Mouse (Mus musculus): ENCODE results near the gene Suclg2. TPM values are rescaled to one million over a fixed set of nuclear protein-coding genes. Genes with fewer than 3 reads are reported as not detected.

Suclg2 gene
- polyA plus RNA-seq, 1 experiment from 2014 or later, result 14.7 TPM

DNA sequence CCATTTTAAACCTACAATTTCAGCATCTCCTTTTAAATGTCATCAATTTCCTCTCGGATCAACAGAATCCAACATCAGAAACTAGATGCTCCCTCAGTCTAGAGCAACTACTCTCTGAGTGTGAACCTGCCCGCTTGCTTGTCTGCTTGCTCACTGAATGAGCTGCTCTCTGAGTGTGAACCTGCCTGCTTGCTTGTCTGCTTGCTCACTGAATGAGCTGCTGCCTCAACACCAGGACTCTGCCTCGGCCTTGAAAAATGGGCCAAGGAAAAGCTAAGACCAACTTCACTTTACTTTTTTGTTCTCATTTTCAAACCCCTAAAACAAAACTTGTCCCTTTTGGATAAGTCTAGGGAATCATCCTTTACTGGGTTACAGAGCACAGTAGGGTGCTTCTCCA is 64.9 kb downstream of the Suclg2 start:
- Histone ChIP-seq H3K27me3 (replicated peaks) (no peaks in the 10 kb centered on the region), H3K27ac (replicated peaks) (no peak overlapping the region), H3K4me1 (peaks cover 11% of the 10 kb centered on the region; the same call in 1 of the 2 replicates), H3K4me3 (replicated peaks) (no peak overlapping the region), H3K9me3 (replicated peaks) (no peaks in the 10 kb centered on the region), H3K4me2 (no peak overlapping the region), H3K9ac (replicated peaks) (no peak overlapping the region), H3K36me3 (no peaks in the 10 kb centered on the region)
- no peak for ATAC-seq (ENCODE audit: low FRiP score)
- WGBS, result 96% methylated on average over 3 of the region's 3 CpGs

DNA sequence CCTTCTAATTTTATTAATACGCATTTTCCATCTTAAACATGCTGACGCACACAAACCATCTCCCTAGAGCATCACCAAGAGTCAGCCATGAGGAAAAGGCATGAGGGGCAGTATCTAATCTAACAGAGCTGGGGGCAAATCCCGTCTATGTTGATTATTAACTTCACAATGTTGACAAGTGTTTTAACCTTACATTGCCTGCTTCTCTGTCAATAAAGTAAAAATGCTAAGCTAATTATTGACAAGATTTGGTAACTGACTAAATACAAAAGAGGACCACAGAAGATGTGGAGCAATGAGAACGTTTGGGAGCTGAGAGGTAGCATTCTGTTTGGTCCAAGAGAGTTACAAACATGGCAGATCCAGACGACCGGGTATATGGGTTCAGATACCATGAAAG is 65.8 kb downstream of the Suclg2 start:
- Histone ChIP-seq H3K4me3 (replicated peaks) (no peak overlapping the region), H3K9ac (replicated peaks) (no peak overlapping the region), H3K36me3 (no peaks in the 10 kb centered on the region), H3K27ac (replicated peaks) (no peak overlapping the region), H3K27me3 (replicated peaks) (no peaks in the 10 kb centered on the region), H3K9me3 (replicated peaks) (no peaks in the 10 kb centered on the region), H3K4me2 (no peak overlapping the region), H3K4me1 (peaks cover 11% of the 10 kb centered on the region; the same call in 1 of the 2 replicates)
- WGBS, result 84% methylated on average over 6 of the region's 6 CpGs
- no peak for ATAC-seq (ENCODE audit: low FRiP score)

DNA sequence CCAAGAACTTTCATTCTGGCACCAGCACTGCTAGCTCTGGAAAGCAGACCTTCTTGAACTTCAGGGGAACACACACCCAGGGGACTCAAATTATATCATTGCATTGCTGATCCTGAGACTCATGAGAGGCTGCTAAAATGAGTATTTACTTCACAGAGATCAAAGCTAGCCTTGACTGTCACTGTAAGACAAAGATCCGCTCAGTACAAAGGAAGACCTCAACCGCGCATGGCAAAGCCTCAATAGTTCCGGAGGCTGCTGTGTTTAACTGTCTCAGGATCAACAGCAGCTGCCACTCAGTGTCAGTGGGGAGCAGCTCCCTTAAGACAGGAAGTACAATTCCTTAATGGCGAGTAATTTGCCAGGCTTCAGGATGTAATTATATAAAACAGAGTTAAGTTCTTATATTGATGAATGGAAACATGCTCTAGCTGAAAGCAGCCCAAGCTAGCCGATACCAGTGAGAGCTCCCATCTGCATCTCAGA is 67.2 kb downstream of the Suclg2 start:
- no peak for ATAC-seq (ENCODE audit: low FRiP score)
- H3K9ac ChIP-seq (replicated peaks), result no peak overlapping the region
- H3K36me3 ChIP-seq, result no peaks in the 10 kb centered on the region
- H3K4me1 ChIP-seq, result peaks cover 11% of the 10 kb centered on the region; the same call in 1 of the 2 replicates
- 0 out of 2 replicates have a peak overlapping the region, but pooled peaks have one; percentile 6 for H3K4me2 ChIP-seq
- no peaks in the 10 kb centered on the region for H3K9me3 ChIP-seq (replicated peaks)
- no peaks in the 10 kb centered on the region for H3K27me3 ChIP-seq (replicated peaks)
- 16% methylated on average over 6 of the region's 6 CpGs for WGBS
- no peak overlapping the region for H3K27ac ChIP-seq (replicated peaks)
- H3K4me3 ChIP-seq (replicated peaks), result no peak overlapping the region

DNA sequence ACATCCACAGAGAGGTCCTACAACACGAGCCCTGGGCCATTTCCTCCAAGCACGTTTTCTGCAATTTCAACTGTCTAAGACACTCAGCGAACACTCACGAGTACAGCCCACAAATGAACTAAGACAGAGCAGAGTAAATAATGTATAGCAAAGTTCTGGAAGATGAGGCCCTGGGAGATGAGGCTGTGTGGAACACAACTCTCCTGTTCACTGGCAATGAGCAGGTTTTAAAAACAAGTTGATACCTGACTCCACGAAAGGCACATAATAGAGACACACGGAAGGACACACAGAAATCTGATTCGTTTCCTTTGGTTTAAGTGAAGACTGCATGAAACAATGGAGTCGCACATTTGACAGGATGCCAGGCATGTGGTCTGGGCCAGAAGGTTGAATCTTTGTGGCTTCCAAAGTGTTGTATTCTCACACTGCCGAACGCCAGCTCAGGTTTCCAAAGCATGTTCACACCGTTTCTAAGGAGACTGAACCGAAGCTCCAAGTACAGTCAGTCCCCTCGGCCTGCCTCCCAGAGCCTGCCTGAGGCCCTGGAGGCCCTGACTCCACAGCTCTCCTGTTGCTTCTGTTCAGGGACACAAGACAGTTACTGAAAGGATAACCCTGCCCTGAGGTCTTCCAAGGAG is 68.4 kb downstream of the Suclg2 start:
- H3K27me3 ChIP-seq (replicated peaks), result no peaks in the 10 kb centered on the region
- H3K4me2 ChIP-seq, result no peak overlapping the region
- H3K4me1 ChIP-seq, result peaks cover 11% of the 10 kb centered on the region; the same call in 1 of the 2 replicates
- no peak overlapping the region for H3K4me3 ChIP-seq (replicated peaks)
- no peak for ATAC-seq (ENCODE audit: low FRiP score)
- WGBS, result 59% methylated on average over 13 of the region's 13 CpGs
- H3K9me3 ChIP-seq (replicated peaks), result no peaks in the 10 kb centered on the region
- no peak overlapping the region for H3K9ac ChIP-seq (replicated peaks)
- no peak overlapping the region for H3K27ac ChIP-seq (replicated peaks)
- H3K36me3 ChIP-seq, result no peaks in the 10 kb centered on the region

DNA sequence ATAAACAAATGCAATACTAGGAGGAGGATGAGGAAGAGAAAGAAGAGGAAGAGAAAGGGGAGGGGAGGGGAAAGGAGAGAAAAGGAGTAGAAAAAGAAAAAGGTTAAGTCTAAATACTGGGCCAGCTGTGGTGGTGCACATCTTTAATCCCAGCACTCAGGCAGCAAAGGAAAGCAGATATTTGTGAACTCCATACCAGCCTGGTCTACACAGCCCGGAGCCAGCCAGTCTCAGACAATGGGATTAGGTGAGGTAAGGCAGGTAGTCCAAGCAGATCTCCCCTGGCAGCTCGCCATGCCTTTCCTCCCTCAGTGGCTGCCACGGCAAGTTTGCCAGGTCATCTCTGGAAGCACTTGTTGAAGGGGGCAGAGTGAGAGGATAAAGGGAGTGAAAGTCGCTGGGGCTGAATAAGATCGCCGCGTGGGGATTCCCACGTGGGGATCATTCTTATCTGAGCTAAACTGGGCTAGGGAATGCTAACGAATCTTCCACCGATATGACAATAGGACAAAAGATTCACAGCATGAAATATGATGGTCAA is 69.4 kb downstream of the Suclg2 start:
- 81% methylated on average over 10 of the region's 10 CpGs for WGBS
- Histone ChIP-seq H3K27me3 (replicated peaks) (no peaks in the 10 kb centered on the region), H3K36me3 (no peaks in the 10 kb centered on the region), H3K27ac (replicated peaks) (no peak overlapping the region), H3K4me2 (no peak overlapping the region), H3K4me3 (replicated peaks) (no peak overlapping the region), H3K9ac (replicated peaks) (no peak overlapping the region), H3K9me3 (replicated peaks) (no peaks in the 10 kb centered on the region), H3K4me1 (peaks cover 11% of the 10 kb centered on the region; the same call in 1 of the 2 replicates)
- no peak for ATAC-seq (ENCODE audit: low FRiP score)

DNA sequence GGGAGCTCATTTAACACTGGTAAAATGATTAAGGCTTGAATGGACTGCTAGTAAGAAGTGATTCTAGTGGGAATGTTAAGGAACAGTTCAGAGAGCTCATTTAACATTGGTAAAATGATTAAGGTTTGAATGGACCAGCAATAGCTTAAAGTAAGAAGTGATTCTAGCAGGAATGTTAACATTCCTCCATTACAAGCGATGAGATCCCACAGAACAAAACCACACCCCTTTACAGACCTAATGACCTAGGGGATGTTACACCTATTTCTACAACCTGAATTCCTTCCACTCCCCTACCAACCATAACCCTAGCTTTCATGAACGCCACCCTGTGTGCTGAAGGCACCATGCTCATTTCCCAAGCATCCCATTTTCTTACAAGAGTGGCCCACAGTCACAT is 81.2 kb downstream of the Suclg2 start:
- ATAC-seq (ENCODE audit: low FRiP score), result no peak
- Histone ChIP-seq H3K4me2 (no peak overlapping the region), H3K27ac (replicated peaks) (no peak overlapping the region), H3K36me3 (no peaks in the 10 kb centered on the region), H3K27me3 (replicated peaks) (no peaks in the 10 kb centered on the region), H3K9me3 (replicated peaks) (no peaks in the 10 kb centered on the region), H3K4me3 (replicated peaks) (no peak overlapping the region), H3K9ac (replicated peaks) (no peak overlapping the region), H3K4me1 (no peaks in the 10 kb centered on the region)
- WGBS, result 76% methylated on average over 2 of the region's 2 CpGs

DNA sequence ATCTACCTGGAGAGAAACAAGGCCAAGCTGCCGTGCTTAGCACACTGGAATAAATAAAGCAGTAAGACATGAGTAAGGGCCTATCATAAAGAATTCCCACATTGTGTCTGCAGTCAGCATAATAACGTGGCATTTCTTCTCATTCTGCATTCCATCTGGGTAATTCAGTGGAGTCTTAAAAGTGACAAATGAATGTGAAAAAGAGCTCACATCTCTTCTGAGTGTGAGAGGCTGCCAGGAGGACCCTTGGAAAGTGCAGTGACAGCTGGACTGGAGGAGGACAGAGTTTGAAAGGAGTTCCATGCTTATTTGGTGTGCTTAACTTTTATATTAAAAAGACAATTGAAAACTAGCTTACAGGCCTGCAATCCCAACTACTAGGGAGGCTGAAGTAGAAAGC is 83.2 kb downstream of the Suclg2 start:
- Histone ChIP-seq H3K27ac (replicated peaks) (no peak overlapping the region), H3K27me3 (replicated peaks) (no peaks in the 10 kb centered on the region), H3K4me3 (replicated peaks) (no peak overlapping the region), H3K9ac (replicated peaks) (no peak overlapping the region), H3K4me2 (no peak overlapping the region), H3K4me1 (no peaks in the 10 kb centered on the region), H3K9me3 (replicated peaks) (no peaks in the 10 kb centered on the region), H3K36me3 (no peaks in the 10 kb centered on the region)
- no peak for ATAC-seq (ENCODE audit: low FRiP score)
- 29% methylated on average over 2 of the region's 2 CpGs for WGBS

DNA sequence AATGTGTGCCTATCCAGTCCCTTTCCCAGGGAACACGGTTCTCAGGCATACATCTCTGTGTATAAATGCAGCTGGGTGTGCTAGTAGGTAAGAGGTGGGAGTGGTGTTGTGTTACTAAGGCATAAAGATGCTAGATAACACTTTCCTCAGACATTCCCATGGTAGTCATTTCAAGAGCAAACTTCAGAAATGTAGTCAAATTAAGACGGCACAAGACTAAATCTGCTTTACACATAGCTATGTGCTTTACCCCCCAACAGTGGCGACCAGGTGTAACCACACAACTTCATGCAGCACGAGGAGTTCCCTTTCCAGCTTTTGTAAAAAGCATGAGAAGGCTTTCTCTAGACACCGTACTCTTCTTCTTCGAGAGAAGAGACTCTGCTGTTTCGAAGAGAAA is 89.5 kb downstream of the Suclg2 start:
- no peak for ATAC-seq (ENCODE audit: low FRiP score)

DNA sequence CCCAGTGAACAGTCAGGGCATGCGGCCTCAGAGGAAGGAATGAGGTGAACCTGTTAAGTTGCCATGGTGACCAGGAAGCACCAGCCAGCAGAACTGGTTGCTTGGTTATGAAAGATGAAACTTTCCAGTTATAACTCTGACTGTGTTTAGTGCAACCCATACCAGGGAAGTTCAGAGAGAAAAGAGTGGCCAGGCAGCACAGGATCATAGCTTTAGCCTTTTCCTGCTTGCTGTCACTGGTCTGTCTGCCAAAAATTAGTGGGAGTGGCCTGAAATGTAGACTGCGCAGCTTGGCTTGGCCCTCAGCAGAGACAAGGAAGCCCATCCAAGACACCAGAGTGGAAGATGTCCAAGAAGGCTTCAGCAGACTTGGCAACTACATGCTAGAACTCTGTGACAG is 96.8 kb downstream of the Suclg2 start:
- 58% methylated on average over 2 of the region's 2 CpGs for WGBS
- no peak overlapping the region for H3K27ac ChIP-seq (replicated peaks)
- H3K4me3 ChIP-seq (replicated peaks), result no peak overlapping the region
- no peaks in the 10 kb centered on the region for H3K27me3 ChIP-seq (replicated peaks)
- peaks cover 4% of the 10 kb centered on the region; the same call in 1 of the 2 replicates for H3K4me1 ChIP-seq
- no peak overlapping the region for H3K4me2 ChIP-seq
- ATAC-seq (ENCODE audit: low FRiP score), result no peak
- no peaks in the 10 kb centered on the region for H3K9me3 ChIP-seq (replicated peaks)
- H3K36me3 ChIP-seq, result no peaks in the 10 kb centered on the region
- no peak overlapping the region for H3K9ac ChIP-seq (replicated peaks)

More for the DNA sequence above, 89.5 kb downstream of the Suclg2 start:
- Histone ChIP-seq H3K4me3 (replicated peaks) (no peak overlapping the region), H3K36me3 (no peaks in the 10 kb centered on the region), H3K9me3 (replicated peaks) (no peaks in the 10 kb centered on the region), H3K4me1 (no peaks in the 10 kb centered on the region), H3K27me3 (replicated peaks) (no peaks in the 10 kb centered on the region), H3K9ac (replicated peaks) (no peak overlapping the region), H3K27ac (replicated peaks) (no peak overlapping the region), H3K4me2 (no peak overlapping the region)
- WGBS, result 93% methylated on average over 7 of the region's 7 CpGs

DNA sequence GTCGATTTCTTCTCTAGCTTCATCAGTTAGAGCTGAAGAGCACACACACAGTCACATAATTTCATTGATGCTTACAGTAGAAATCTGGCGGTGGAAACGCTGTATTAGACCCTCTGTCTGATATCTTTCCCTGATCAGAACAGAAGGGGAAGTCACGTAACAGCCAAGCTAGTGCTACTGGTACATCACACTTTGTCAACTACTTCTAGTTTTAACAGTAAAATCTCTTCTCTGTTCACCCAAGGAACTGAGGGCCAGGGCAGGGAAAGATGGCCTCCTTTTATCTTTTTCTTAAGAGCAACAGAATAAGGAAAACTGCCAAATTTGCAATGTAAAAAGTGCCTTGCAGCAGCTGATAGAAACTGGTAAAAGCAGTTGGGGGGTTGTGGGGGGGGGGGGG is 97.8 kb downstream of the Suclg2 start:
- 91% methylated on average over 4 of the region's 4 CpGs for WGBS
- no peaks in the 10 kb centered on the region for H3K9me3 ChIP-seq (replicated peaks)
- H3K27ac ChIP-seq (replicated peaks), result no peak overlapping the region

DNA sequence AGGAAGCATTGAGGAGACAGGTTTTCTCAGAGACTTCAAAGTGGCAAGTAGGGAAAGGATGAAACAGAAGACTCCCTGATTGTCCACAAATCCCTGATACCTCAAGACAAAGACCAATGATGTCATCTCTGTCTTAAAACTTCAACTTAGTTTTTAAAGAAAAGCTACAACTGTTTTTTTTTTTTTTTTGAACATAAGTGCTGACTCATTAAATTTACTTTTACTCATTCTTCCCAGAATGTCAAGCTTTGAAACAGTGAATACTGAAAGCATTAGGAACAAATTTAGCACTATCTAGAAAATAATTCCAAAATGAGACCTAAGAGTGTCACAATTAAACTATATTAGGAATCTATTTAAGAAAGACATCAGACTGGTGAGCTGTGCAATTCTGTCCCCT is 98.8 kb downstream of the Suclg2 start:
- Histone ChIP-seq H3K9me3 (replicated peaks) (no peaks in the 10 kb centered on the region), H3K27ac (replicated peaks) (no peak overlapping the region), H3K36me3 (no peaks in the 10 kb centered on the region), H3K4me2 (no peak overlapping the region), H3K4me3 (replicated peaks) (no peak overlapping the region), H3K4me1 (peaks cover 4% of the 10 kb centered on the region; the same call in 1 of the 2 replicates), H3K9ac (replicated peaks) (no peak overlapping the region), H3K27me3 (replicated peaks) (no peaks in the 10 kb centered on the region)
- no peak for ATAC-seq (ENCODE audit: low FRiP score)

More for the DNA sequence above, 97.8 kb downstream of the Suclg2 start:
- Histone ChIP-seq H3K4me3 (replicated peaks) (no peak overlapping the region), H3K4me2 (no peak overlapping the region), H3K4me1 (peaks cover 4% of the 10 kb centered on the region; the same call in 1 of the 2 replicates), H3K27me3 (replicated peaks) (no peaks in the 10 kb centered on the region), H3K9ac (replicated peaks) (no peak overlapping the region), H3K36me3 (no peaks in the 10 kb centered on the region)
- ATAC-seq (ENCODE audit: low FRiP score), result no peak

DNA sequence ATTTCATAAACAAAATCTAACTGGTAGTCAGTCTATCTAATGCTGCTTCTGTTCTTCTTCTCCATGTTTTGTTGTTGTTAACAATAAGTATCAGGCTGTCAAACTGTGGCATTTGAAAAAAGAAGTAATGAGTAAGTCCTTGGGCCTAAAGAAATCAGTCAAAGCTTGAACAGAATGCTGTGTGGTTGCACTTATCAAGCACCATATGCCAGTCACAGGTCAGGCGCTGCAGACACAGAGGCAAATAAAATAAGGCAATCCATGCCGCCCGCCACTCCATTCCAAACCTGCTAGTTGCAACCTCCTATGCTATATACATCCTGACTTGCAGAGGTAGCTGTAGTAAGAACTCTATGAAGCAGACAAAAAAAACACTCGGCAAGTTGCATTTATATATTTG is 100.2 kb downstream of the Suclg2 start:
- Histone ChIP-seq H3K9me3 (replicated peaks) (no peaks in the 10 kb centered on the region), H3K4me1 (peaks cover 5% of the 10 kb centered on the region; the same call in 1 of the 2 replicates), H3K27me3 (replicated peaks) (no peaks in the 10 kb centered on the region), H3K4me2 (no peak overlapping the region), H3K36me3 (no peaks in the 10 kb centered on the region), H3K27ac (replicated peaks) (no peak overlapping the region), H3K9ac (replicated peaks) (no peak overlapping the region), H3K4me3 (replicated peaks) (no peak overlapping the region)
- WGBS, result 92% methylated on average over 4 of the region's 4 CpGs
- ATAC-seq (ENCODE audit: low FRiP score), result no peak

All from neural tube, embryonic 15.5 days (tissue).